Mouse (Mus musculus) G1E (cell line): ENCODE data around the gene Gab1. TPM values are rescaled to one million over a fixed set of nuclear protein-coding genes. Genes with fewer than 3 reads are reported as not detected.

ENCODE experiments used
- ATAC-seq: 2 replicates; pipeline ENCODE4 v1.8.0; 2016; ENCODE audit warnings: mild to moderate bottlenecking; ENCODE audit not compliant: insufficient number of reproducible peaks, poor library complexity, low FRiP score, severe bottlenecking; ENCODE audit errors: extremely low read depth
- DNase-seq: peaks from one replicate; pipeline ENCODE4 v3.0.0; 2012; ENCODE audit warnings: low spot score
- H3K27me3 ChIP-seq: 2 replicates; pipeline ENCODE4 v1.6.1; 2012; ENCODE audit warnings: mild to moderate bottlenecking, low read length, inconsistent platforms; ENCODE audit not compliant: insufficient read depth
- H3K36me3 ChIP-seq: replicated peaks from 2 replicates; pipeline ENCODE3; 2012; ENCODE audit warnings: mild to moderate bottlenecking, inconsistent platforms
- H3K4me1 ChIP-seq: 2 replicates; pipeline ENCODE4 v1.6.1; 2012; ENCODE audit warnings: low read depth, low read length, inconsistent platforms, mixed read lengths; ENCODE audit not compliant: insufficient read depth
- H3K4me3 ChIP-seq: 2 replicates; pipeline ENCODE4 v1.5.1; 2012; ENCODE audit warnings: low read depth, mild to moderate bottlenecking, inconsistent platforms, low read length, moderate library complexity, mixed read lengths
- H3K9me3 ChIP-seq: replicated peaks from 2 replicates; pipeline ENCODE4 v1.6.1; 2012; ENCODE audit warnings: inconsistent platforms
- CTCF ChIP-seq: IDR thresholded peaks from 2 replicates; pipeline ENCODE4 v1.5.1; 2012; ENCODE audit warnings: low read depth, low read length, inconsistent platforms, mixed read lengths
- GATA1 ChIP-seq: IDR thresholded peaks from 2 replicates; pipeline ENCODE4 v1.6.1; 2012; ENCODE audit warnings: borderline replicate concordance, low read length, inconsistent platforms, mixed read lengths
- GATA2 ChIP-seq: IDR thresholded peaks from 2 replicates; pipeline ENCODE4 v1.6.1; 2012; ENCODE audit warnings: low read depth, low read length, inconsistent platforms, borderline replicate concordance
- POLR2AphosphoS5 ChIP-seq: IDR thresholded peaks from 2 replicates; pipeline ENCODE4 v1.6.1; 2012; ENCODE audit warnings: low read depth, low read length, inconsistent platforms; ENCODE audit not compliant: insufficient replicate concordance
- TAL1 ChIP-seq: conservative IDR thresholded peaks from 2 replicates; pipeline ENCODE4 v1.6.1; 2012; ENCODE audit warnings: low read depth, low read length, inconsistent platforms, mixed read lengths
- polyA plus RNA-seq: library from polyadenylated mRNA; stranded (reverse); fragments of >175 nt; gene quantifications from 2 replicates; pipeline ENCODE4 v1.2.3, GENCODE M21; 2012
- total RNA-seq, 2 experiments: library from RNA; stranded (forward) in 1 of 2; stranded (reverse) in 1 of 2; fragments of 200-1000 nt in 1 of 2; fragments of >200 nt in 1 of 2; fragmentation: Nextera tagmentation in 1 of 2; gene quantifications; 2 replicates each; pipeline ENCODE4 v1.2.3; 2014 to 2017

The Gab1 gene
- total and polyA plus RNA-seq, 3 experiments = 2.7 to 20.8 (median 4.4) TPM

DNA sequence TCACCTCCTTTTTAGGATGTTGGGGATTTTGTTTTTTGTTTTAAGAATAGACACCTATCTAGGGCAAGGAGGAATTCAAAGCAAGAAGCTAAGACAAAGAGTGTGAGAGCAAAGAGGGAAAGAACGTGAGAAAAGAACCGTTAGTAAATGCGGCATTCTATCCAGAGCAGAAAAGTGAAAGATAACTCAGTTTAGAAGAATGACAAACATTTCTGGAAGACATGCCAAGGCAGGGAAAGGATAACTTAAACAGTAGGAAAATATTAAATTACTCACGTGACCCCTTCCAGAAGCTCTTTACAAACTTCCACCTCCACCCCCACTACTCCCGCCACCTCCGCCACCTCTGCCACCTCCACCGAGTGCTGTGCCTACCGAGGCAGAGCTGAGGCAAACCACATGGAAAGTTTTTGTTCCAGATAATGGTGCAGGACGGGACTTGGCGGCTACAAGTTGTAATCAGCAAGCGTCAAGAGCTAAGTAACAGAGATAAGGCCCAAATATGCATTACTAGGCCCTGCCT lies 11.5 kb downstream of the Gab1 start:
- Histone ChIP-seq H3K4me1 (peaks cover 69% of the 10 kb centered on the region), H3K4me3 (peak overlapping the region; percentile 54; the same call in 1 of the 2 replicates), H3K36me3 (peaks cover 6% of the 10 kb centered on the region), H3K27me3 (no peaks in the 10 kb centered on the region; the same call in 1 of the 2 replicates), H3K9me3 (no peaks in the 10 kb centered on the region)
- ATAC-seq (peak; percentile 86), DNase-seq (peak; percentile 73)
- TF ChIP-seq CTCF = no peak
- TF ChIP-seq TAL1 = peak; percentile 45; the same call in 1 of the 2 replicates

DNA sequence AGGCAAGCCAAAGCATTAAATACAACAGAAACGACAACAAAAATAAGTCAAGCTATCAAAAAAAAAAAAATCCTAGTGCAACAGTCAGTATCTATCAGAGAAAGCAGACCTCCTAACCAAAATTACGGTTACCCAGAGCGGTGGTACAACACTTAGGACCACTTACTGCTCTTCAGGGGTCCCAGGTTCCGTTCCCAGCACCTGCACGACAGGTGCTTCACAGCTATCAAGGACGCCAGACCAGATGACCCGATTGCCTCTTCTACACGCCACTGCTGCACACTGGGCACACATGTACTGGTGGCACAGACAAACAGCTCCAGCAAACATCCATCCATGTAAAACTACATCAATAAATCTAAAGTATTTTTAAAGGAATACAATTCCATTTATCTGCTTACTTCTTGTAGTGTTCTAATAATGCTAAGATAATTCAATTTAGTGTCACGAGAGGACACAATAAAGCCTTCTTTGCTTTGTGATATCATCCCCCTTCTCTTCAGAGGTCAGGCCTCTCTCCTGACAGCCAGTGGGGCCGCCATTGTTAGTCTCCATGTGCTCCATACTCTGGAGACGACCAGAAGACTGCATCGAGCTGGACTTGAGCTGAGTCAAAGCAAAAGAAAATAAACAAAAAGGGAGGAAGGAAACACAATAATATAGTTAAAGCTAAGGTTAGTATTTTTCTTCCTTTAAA lies 12.2 kb downstream of the Gab1 start:
- no peak for DNase-seq
- no peaks in the 10 kb centered on the region for H3K9me3 ChIP-seq
- peak overlapping the region; percentile 62; the same call in 1 of the 2 replicates for H3K4me3 ChIP-seq
- peaks cover 6% of the 10 kb centered on the region for H3K36me3 ChIP-seq
- H3K27me3 ChIP-seq = no peaks in the 10 kb centered on the region; the same call in 1 of the 2 replicates
- H3K4me1 ChIP-seq = peaks cover 76% of the 10 kb centered on the region
- TF ChIP-seq GATA2 (no peak), TAL1 (no peak), CTCF (no peak), GATA1 (no peak), POLR2AphosphoS5 (no peak)
- ATAC-seq = no peak

DNA sequence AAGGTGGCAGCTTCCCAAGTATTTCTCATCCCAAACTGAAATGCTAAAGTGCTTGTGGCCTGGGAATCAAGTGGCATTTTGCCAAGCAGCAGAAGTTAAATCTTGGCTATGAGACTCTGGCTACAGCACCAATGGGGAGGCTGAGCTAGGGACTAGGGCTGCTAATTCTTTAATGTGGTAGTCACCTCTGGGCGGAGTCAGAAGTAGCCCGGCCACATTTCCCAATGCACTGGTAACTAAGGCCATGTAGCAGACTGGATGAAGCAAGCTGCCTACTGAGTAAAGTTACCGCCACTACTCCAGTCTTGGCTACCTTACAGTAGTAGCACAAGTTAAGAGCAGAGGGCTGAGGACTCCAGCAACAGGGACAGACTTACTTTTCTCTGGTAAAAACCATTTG lies 12.7 kb downstream of the Gab1 start:
- Histone ChIP-seq H3K4me1 (peaks cover 77% of the 10 kb centered on the region), H3K27me3 (no peaks in the 10 kb centered on the region; the same call in 1 of the 2 replicates), H3K36me3 (peaks cover 6% of the 10 kb centered on the region), H3K4me3 (peak overlapping the region; percentile 11; the same call in 1 of the 2 replicates), H3K9me3 (no peaks in the 10 kb centered on the region)
- no peak for TF ChIP-seq GATA1
- DNase-seq (no peak), ATAC-seq (no peak)

DNA sequence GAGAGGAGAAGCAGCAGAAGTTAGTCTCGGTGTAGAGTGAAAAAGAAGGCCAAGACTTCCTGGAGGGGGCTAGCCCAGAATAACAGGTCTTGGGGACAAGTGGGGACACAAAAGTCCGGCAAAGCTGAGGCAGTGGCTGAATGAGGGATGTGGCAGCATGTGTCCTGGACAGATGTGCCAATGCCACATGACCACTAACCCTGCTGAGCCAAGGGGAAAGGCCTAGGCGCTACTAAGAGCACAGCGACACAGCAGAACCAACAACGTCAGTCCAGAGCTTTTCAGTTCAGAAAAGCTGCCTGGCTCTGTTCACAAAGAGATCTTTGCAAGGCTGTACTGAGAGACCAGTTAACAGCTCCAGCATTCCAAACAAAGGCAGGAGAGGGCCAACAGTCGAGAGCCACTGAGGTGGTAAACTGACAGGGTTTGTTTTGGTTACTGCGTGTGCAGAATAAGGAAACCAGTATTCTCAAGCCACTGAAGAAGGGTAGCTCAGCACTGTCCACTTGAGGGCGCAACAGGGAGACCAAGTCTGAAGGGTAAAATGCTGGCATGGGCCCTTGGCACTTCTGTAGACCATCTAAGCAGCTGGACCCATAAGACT lies 15.0 kb downstream of the Gab1 start:
- no peaks in the 10 kb centered on the region for H3K9me3 ChIP-seq
- H3K27me3 ChIP-seq = no peaks in the 10 kb centered on the region
- H3K4me3 ChIP-seq = no peak overlapping the region
- H3K4me1 ChIP-seq = peaks cover 75% of the 10 kb centered on the region
- no peak for TF ChIP-seq GATA1
- no peak for TF ChIP-seq GATA2
- no peak for TF ChIP-seq TAL1
- no peak for TF ChIP-seq POLR2AphosphoS5
- no peak for TF ChIP-seq CTCF
- no peak for ATAC-seq
- H3K36me3 ChIP-seq = peaks cover 9% of the 10 kb centered on the region
- no peak for DNase-seq

DNA sequence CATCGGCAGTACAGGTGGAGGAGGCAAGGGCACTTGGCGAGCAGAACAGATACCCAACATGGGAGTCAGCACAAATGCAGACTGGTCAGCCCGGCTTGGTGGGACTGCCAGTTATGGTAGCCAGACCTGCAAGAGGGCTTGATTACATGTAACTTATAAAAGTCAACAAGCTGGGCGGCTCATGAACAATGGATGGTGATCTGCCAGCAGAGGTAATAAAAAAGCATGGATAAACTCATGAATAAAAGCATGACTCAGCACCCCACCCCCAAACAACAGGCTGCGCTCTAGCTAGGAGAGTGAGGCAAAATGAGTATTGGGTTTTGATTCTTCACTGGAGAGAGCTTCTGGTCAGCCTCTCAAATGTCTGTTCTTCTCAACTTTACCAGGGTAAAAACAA lies 16.9 kb downstream of the Gab1 start:
- Histone ChIP-seq H3K27me3 (no peaks in the 10 kb centered on the region), H3K4me3 (no peak overlapping the region; the same call in 1 of the 2 replicates), H3K36me3 (peaks cover 9% of the 10 kb centered on the region), H3K9me3 (no peaks in the 10 kb centered on the region), H3K4me1 (peaks cover 67% of the 10 kb centered on the region)
- TF ChIP-seq GATA1 = no peak
- no peak for TF ChIP-seq GATA2
- no peak for TF ChIP-seq CTCF
- TF ChIP-seq POLR2AphosphoS5 = no peak
- TF ChIP-seq TAL1 = no peak
- ATAC-seq (no peak), DNase-seq (no peak)

DNA sequence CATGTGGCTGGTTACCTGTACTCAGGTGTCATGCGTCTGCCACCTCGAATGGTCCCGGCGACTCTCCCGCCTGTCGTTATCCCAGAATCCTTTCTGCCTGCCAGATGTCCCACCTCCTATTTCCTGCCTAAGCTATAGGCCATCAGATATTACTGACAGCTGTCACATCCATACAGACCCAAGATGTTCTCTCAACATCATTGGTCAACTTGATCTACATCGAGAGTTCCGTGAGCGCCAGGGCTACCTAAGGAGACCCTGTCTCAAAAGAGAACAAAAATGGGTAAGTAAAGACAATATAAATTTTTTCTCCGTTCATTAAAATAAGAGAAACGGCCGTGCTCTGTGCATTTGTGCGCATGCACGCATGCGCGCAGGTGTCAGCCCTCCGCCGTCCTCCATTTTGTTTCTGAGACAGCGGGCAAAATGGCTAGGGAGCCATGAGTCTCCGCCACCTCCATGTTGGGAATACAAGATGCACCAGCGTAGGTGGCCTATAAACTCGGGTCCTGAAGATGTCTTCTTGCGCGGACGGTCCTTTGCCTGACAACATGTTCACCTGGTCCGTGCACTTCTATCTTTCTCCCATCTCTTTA lies 21.0 kb downstream of the Gab1 start:
- no peak for TF ChIP-seq GATA2
- TF ChIP-seq CTCF = no peak
- no peak for TF ChIP-seq TAL1
- TF ChIP-seq GATA1 = no peak
- no peak for TF ChIP-seq POLR2AphosphoS5
- Histone ChIP-seq H3K9me3 (no peaks in the 10 kb centered on the region), H3K36me3 (peaks cover 3% of the 10 kb centered on the region), H3K27me3 (no peaks in the 10 kb centered on the region), H3K4me3 (no peak overlapping the region; the same call in 1 of the 2 replicates), H3K4me1 (peaks cover 47% of the 10 kb centered on the region)
- ATAC-seq (no peak), DNase-seq (no peak)
